Mouse (Mus musculus) erythroblast, embryonic 14.5 days (primary cell): ENCODE results near the gene Fam118a. TPM values are rescaled to one million over a fixed set of nuclear protein-coding genes. Genes with fewer than 3 reads are reported as not detected.

Experiments used
- H3K27me3 ChIP-seq: 2 replicates; pipeline ENCODE4 v1.6.1; 2012; ENCODE audit warnings: inconsistent platforms; ENCODE audit not compliant: control insufficient read depth
- H3K36me3 ChIP-seq: 2 replicates; pipeline ENCODE4 v1.6.1; 2012; ENCODE audit warnings: mild to moderate bottlenecking, inconsistent platforms; ENCODE audit not compliant: control insufficient read depth
- H3K4me1 ChIP-seq: 2 replicates; pipeline ENCODE4 v1.6.1; 2012; ENCODE audit warnings: inconsistent platforms; ENCODE audit not compliant: control insufficient read depth
- H3K4me3 ChIP-seq: replicated peaks from 2 replicates; pipeline ENCODE3; 2012; ENCODE audit warnings: moderate library complexity, mild to moderate bottlenecking, inconsistent platforms
- H3K9me3 ChIP-seq: 2 replicates; pipeline ENCODE4 v1.6.1; 2012; ENCODE audit warnings: low read length, inconsistent platforms, mixed read lengths; ENCODE audit not compliant: control insufficient read depth
- GATA1 ChIP-seq: IDR thresholded peaks from 2 replicates; pipeline ENCODE4 v1.6.1; 2012; ENCODE audit warnings: low read length, inconsistent platforms, mixed read lengths
- TAL1 ChIP-seq: IDR thresholded peaks from 3 replicates; pipeline ENCODE4 v1.6.1; 2012; ENCODE audit warnings: low read length, inconsistent platforms, mixed read lengths
- polyA plus RNA-seq: library from polyadenylated mRNA; stranded (reverse); fragments of >175 nt; gene quantifications from 2 replicates; pipeline ENCODE4 v1.2.3, GENCODE M21; 2012

Fam118a gene
- polyA plus RNA-seq, 1 experiment = 0.42 TPM

- TF ChIP-seq TAL1 (no peak), GATA1 (no peak)
- Histone ChIP-seq H3K27me3 (peaks cover 7% of the 10 kb centered on the region), H3K4me1 (peaks cover 42% of the 10 kb centered on the region), H3K9me3 (no peaks in the 10 kb centered on the region), H3K4me3 (peak overlapping the region; percentile 85), H3K36me3 (peaks cover 12% of the 10 kb centered on the region)
Measured at GRCm38 (mm10) chr15:85036566-85037342, 8.0 kb downstream of the Fam118a start.

GRCm38 (mm10) chr15:85037343-85037690 is 8.6 kb downstream of the Fam118a start:
- Histone ChIP-seq H3K4me3 (peak overlapping the region; percentile 85), H3K9me3 (no peaks in the 10 kb centered on the region), H3K4me1 (peaks cover 46% of the 10 kb centered on the region), H3K27me3 (peaks cover 3% of the 10 kb centered on the region), H3K36me3 (peaks cover 12% of the 10 kb centered on the region)
- no peak for TF ChIP-seq GATA1
- no peak for TF ChIP-seq TAL1

GRCm38 (mm10) chr15:85041546-85042225 is 12.9 kb downstream of the Fam118a start:
- Histone ChIP-seq H3K4me1 (peaks cover 43% of the 10 kb centered on the region), H3K27me3 (no peaks in the 10 kb centered on the region), H3K4me3 (no peak overlapping the region), H3K9me3 (no peaks in the 10 kb centered on the region), H3K36me3 (peaks cover 33% of the 10 kb centered on the region)
- TF ChIP-seq TAL1 (no peak), GATA1 (no peak)

GRCm38 (mm10) chr15:85042361-85042954 is 13.7 kb downstream of the Fam118a start:
- Histone ChIP-seq H3K36me3 (peaks cover 40% of the 10 kb centered on the region), H3K27me3 (no peaks in the 10 kb centered on the region), H3K9me3 (no peaks in the 10 kb centered on the region), H3K4me3 (no peak overlapping the region), H3K4me1 (peaks cover 38% of the 10 kb centered on the region)
- TF ChIP-seq TAL1 = no peak
- no peak for TF ChIP-seq GATA1

- Histone ChIP-seq H3K4me3 (no peak overlapping the region), H3K36me3 (peaks cover 47% of the 10 kb centered on the region), H3K27me3 (no peaks in the 10 kb centered on the region), H3K4me1 (peaks cover 38% of the 10 kb centered on the region), H3K9me3 (no peaks in the 10 kb centered on the region)
- TF ChIP-seq TAL1 (no peak), GATA1 (no peak)
Measured at GRCm38 (mm10) chr15:85043116-85043515, 14.4 kb downstream of the Fam118a start.

GRCm38 (mm10) chr15:85043761-85044160 is 15.0 kb downstream of the Fam118a start:
- Histone ChIP-seq H3K4me1 (peaks cover 38% of the 10 kb centered on the region), H3K4me3 (no peak overlapping the region), H3K36me3 (peaks cover 52% of the 10 kb centered on the region), H3K27me3 (no peaks in the 10 kb centered on the region), H3K9me3 (no peaks in the 10 kb centered on the region)
- no peak for TF ChIP-seq TAL1
- no peak for TF ChIP-seq GATA1

GRCm38 (mm10) chr15:85046230-85046950 is 17.6 kb downstream of the Fam118a start:
- TF ChIP-seq GATA1 (no peak), TAL1 (no peak)
- Histone ChIP-seq H3K4me3 (no peak overlapping the region), H3K27me3 (no peaks in the 10 kb centered on the region), H3K4me1 (peaks cover 49% of the 10 kb centered on the region), H3K9me3 (no peaks in the 10 kb centered on the region), H3K36me3 (peaks cover 62% of the 10 kb centered on the region)

GRCm38 (mm10) chr15:85047865-85048264 is 19.1 kb downstream of the Fam118a start:
- Histone ChIP-seq H3K36me3 (peaks cover 74% of the 10 kb centered on the region), H3K27me3 (no peaks in the 10 kb centered on the region)

GRCm38 (mm10) chr15:85049758-85050157 is 21.0 kb downstream of the Fam118a start:
- Histone ChIP-seq H3K36me3 (peaks cover 83% of the 10 kb centered on the region), H3K27me3 (no peaks in the 10 kb centered on the region)

More at GRCm38 (mm10) chr15:85047865-85048264, 19.1 kb downstream of the Fam118a start:
- Histone ChIP-seq H3K4me1 (peaks cover 40% of the 10 kb centered on the region), H3K4me3 (no peak overlapping the region), H3K9me3 (no peaks in the 10 kb centered on the region)
- no peak for TF ChIP-seq TAL1
- TF ChIP-seq GATA1 = no peak

More at GRCm38 (mm10) chr15:85049758-85050157, 21.0 kb downstream of the Fam118a start:
- TF ChIP-seq TAL1 (peak; percentile 45), GATA1 (no peak)
- H3K4me1 ChIP-seq = peaks cover 38% of the 10 kb centered on the region
- no peak overlapping the region for H3K4me3 ChIP-seq
- H3K9me3 ChIP-seq = no peaks in the 10 kb centered on the region
